Mouse (Mus musculus) MEL (cell line): Measurements from ENCODE around the gene H2afv. TPM values are rescaled to one million over a fixed set of nuclear protein-coding genes. Genes with fewer than 3 reads are reported as not detected.

Experiments used
- DNase-seq: peaks from one replicate; pipeline ENCODE4 v3.0.0; 2011; ENCODE audit warnings: low read depth, low spot score
- H3K27ac ChIP-seq: 2 replicates; pipeline ENCODE4 v1.5.1; 2012; ENCODE audit warnings: low read depth, mild to moderate bottlenecking, control low read depth, low read length, moderate library complexity; ENCODE audit not compliant: control insufficient read depth
- H3K27me3 ChIP-seq, 2 experiments: fragments of 150-350 bp in 1 of 2; sonication (generic) in 1 of 2; 2 replicates each; pipeline ENCODE4 v1.6.1; 2012; ENCODE audit warnings: low read length in 2 of 2, mild to moderate bottlenecking in 2 of 2, improper control_type of control experiment in 1 of 2, moderate library complexity in 1 of 2; ENCODE audit not compliant: insufficient read depth in 2 of 2, control insufficient read depth in 1 of 2
- H3K36me3 ChIP-seq, 2 experiments: 2 replicates each; pipeline ENCODE4 v1.6.1; 2012 to 2014; ENCODE audit warnings: low read length in 2 of 2, improper control_type of control experiment in 1 of 2, inconsistent platforms in 1 of 2, mild to moderate bottlenecking in 1 of 2; ENCODE audit not compliant: insufficient read depth in 2 of 2, control insufficient read depth in 1 of 2
- H3K4me1 ChIP-seq, 2 experiments: fragments of 150-350 bp in 1 of 2; sonication (generic) in 1 of 2; 2 replicates each; pipeline ENCODE4 v1.6.1; 2012; ENCODE audit warnings: low read length in 2 of 2, improper control_type of control experiment in 1 of 2, mild to moderate bottlenecking in 1 of 2; ENCODE audit not compliant: insufficient read depth in 2 of 2, control insufficient read depth in 1 of 2
- H3K4me3 ChIP-seq, 2 experiments: fragments of 150-350 bp in 1 of 2; sonication (generic) in 1 of 2; 2 replicates each; pipeline ENCODE4 v1.5.1; 2012; ENCODE audit warnings: low read depth in 2 of 2, low read length in 2 of 2, mild to moderate bottlenecking in 2 of 2, moderate library complexity in 2 of 2, control low read depth in 1 of 2, improper control_type of control experiment in 1 of 2; ENCODE audit not compliant: control insufficient read depth in 1 of 2, insufficient read depth in 1 of 2
- H3K79me2 ChIP-seq: 2 replicates; pipeline ENCODE4 v1.6.1; 2012; ENCODE audit warnings: mild to moderate bottlenecking, low read length, moderate library complexity; ENCODE audit not compliant: control insufficient read depth, poor library complexity, insufficient read depth
- H3K9ac ChIP-seq: 2 replicates; pipeline ENCODE4 v1.6.1; 2012; ENCODE audit warnings: low read depth, mild to moderate bottlenecking, control low read depth, low read length, moderate library complexity; ENCODE audit not compliant: control insufficient read depth, poor library complexity, severe bottlenecking
- H3K9me3 ChIP-seq: fragments of 150-350 bp; sonication (generic); replicated peaks from 2 replicates; pipeline ENCODE4 v1.6.1; 2012; ENCODE audit warnings: mild to moderate bottlenecking, low read length, improper control_type of control experiment, moderate library complexity; ENCODE audit not compliant: insufficient read depth
- CHD1 ChIP-seq: IDR thresholded peaks from 2 replicates; pipeline ENCODE4 v1.6.1; 2012; ENCODE audit warnings: low read depth, mild to moderate bottlenecking, inconsistent platforms, low read length, improper control_type of control experiment
- CTCF ChIP-seq, 3 experiments: IDR thresholded peaks in 2 of 3; conservative IDR thresholded peaks in 1 of 3; 2 replicates each; pipeline ENCODE4 v1.5.1; 2011 to 2012; ENCODE audit warnings: low read length in 3 of 3, low read depth in 2 of 3, mild to moderate bottlenecking in 2 of 3, improper control_type of control experiment in 1 of 3, inconsistent platforms in 1 of 3, mixed read lengths in 1 of 3, moderate library complexity in 1 of 3; ENCODE audit not compliant: control insufficient read depth in 1 of 3, insufficient read depth in 1 of 3, poor library complexity in 1 of 3, severe bottlenecking in 1 of 3
- EP300 ChIP-seq, 2 experiments: IDR thresholded peaks; 2 replicates each; pipeline ENCODE4 v1.6.1; 2011; ENCODE audit warnings: improper control_type of control experiment in 2 of 2, low read length in 2 of 2, low read depth in 1 of 2, mild to moderate bottlenecking in 1 of 2
- GATA1 ChIP-seq: IDR thresholded peaks from 2 replicates; pipeline ENCODE4 v1.6.1; 2011; ENCODE audit warnings: low read depth, low read length, improper control_type of control experiment
- JUND ChIP-seq: IDR thresholded peaks from 2 replicates; pipeline ENCODE4 v1.6.1; 2011; ENCODE audit warnings: low read depth, mild to moderate bottlenecking, improper control_type of control experiment, low read length
- KAT2A ChIP-seq: conservative IDR thresholded peaks from 2 replicates; pipeline ENCODE4 v1.6.1; 2012; ENCODE audit warnings: low read depth, low read length, improper control_type of control experiment, inconsistent platforms
- MAFK ChIP-seq: IDR thresholded peaks from 2 replicates; pipeline ENCODE4 v1.6.1; 2011; ENCODE audit warnings: low read depth, mild to moderate bottlenecking, low read length, improper control_type of control experiment, borderline replicate concordance
- NELFE ChIP-seq: IDR thresholded peaks from 2 replicates; pipeline ENCODE4 v1.6.1; 2011; ENCODE audit warnings: low read depth, low read length, improper control_type of control experiment
- RAD21 ChIP-seq: IDR thresholded peaks from 2 replicates; pipeline ENCODE4 v1.6.1; 2011; ENCODE audit warnings: mild to moderate bottlenecking, low read depth, low read length, improper control_type of control experiment
- RCOR1 ChIP-seq: IDR thresholded peaks from 2 replicates; pipeline ENCODE4 v1.6.1; 2012; ENCODE audit warnings: low read depth, mild to moderate bottlenecking, inconsistent platforms, low read length, improper control_type of control experiment
- SIN3A ChIP-seq: IDR thresholded peaks from 2 replicates; pipeline ENCODE4 v1.6.1; 2012; ENCODE audit warnings: low read length, improper control_type of control experiment, inconsistent platforms
- TAL1 ChIP-seq: IDR thresholded peaks from 2 replicates; pipeline ENCODE4 v1.6.1; 2012; ENCODE audit warnings: mild to moderate bottlenecking, inconsistent platforms, low read length, moderate library complexity, mixed read lengths
- TBP ChIP-seq: IDR thresholded peaks from 2 replicates; pipeline ENCODE4 v1.8.0; 2011; ENCODE audit warnings: low read depth, low read length, improper control_type of control experiment
- TCF12 ChIP-seq: IDR thresholded peaks from 2 replicates; pipeline ENCODE4 v1.6.1; 2014; ENCODE audit warnings: low read depth, mild to moderate bottlenecking, inconsistent platforms, low read length, improper control_type of control experiment, moderate library complexity
- ZMIZ1 ChIP-seq: IDR thresholded peaks from 2 replicates; pipeline ENCODE4 v1.6.1; 2012; ENCODE audit warnings: low read depth, mild to moderate bottlenecking, inconsistent platforms, low read length, improper control_type of control experiment, moderate library complexity
- polyA plus RNA-seq, 2 experiments: library from polyadenylated mRNA; stranded (reverse) in 1 of 2; unstranded in 1 of 2; fragments of >175 nt in 1 of 2; fragments of >200 nt in 1 of 2; gene quantifications; 2 replicates each; pipeline versions ENCODE4 v1.2.1 to v1.2.4; 2012; ENCODE audit warnings: low replicate concordance in 2 of 2, low read depth in 1 of 2; ENCODE audit not compliant: insufficient read length in 2 of 2, insufficient read depth in 1 of 2, missing spikeins in 1 of 2
- total RNA-seq: library from RNA; depleted of rRNA; stranded (reverse); fragments of 300-350 nt; gene quantifications from 2 replicates; pipeline ENCODE4 v1.2.3, GENCODE M21; 2012

Gene H2afv
- total and polyA plus RNA-seq, 3 experiments, result 97.2 to 159 TPM; not detected in 1

DNA sequence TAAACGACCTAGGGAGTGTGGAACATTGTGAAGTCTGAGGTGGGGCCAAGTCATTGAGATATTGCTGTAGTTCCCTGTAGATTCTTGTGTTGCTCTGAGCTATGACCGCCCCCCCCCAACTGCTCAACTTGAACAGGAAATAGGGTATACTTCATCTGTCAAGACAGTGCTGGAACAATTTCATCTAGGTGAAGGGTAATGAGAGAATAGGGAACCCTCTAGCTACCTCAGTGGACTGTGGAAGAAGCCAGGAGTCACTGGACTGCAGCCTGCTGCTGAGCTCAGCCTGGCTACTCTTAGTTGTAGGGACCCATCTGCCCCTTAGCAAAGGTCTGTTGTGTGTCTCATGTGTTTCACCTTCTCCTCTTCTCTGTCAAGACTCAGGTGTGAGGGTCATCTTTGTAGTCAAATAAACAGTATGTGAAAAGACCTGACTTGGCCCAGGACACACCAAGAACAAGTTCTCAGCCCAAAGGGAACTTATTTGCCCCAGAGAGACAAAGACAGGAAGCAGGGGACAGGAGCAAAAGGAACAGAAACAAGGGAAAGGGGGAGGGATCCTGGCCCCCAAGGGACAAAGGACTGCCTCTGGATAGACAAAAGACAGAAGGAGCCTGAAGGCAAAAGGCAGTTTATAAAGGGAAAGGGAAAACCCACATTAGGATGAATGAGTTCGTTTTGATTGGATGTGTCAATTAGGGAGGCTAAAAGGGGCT, 40.2 kb upstream of the H2afv start:
- peak; percentile 45 for DNase-seq
- Histone ChIP-seq H3K9me3 (no peaks in the 10 kb centered on the region), H3K4me1 (peaks cover 10 to 34% of the 10 kb centered on the region in 2 experiments), H3K36me3 (peaks cover 0 to 25% of the 10 kb centered on the region in 2 experiments; a peak in 2 of 4 replicates)
- TF ChIP-seq JUND (no peak), TBP (no peak), MAFK (no peak), NELFE (no peak), CTCF (IDR thresholded peaks at IDR 0.05 in 2 of 3, conservative IDR thresholded peaks at IDR 0.05 in 1 of 3; ENCODE audit: control insufficient read depth in 1 of 3, insufficient read depth in 1 of 3, low read depth in 2 of 3, low read length in 3 of 3, poor library complexity in 1 of 3, severe bottlenecking in 1 of 3) (no peak), ZMIZ1 (no peak), KAT2A (no peak)
- TF ChIP-seq, all 39 proteins: peak for 0
- Histone ChIP-seq H3K27ac (no peak overlapping the region), H3K4me3 (no peak overlapping the region), H3K27me3 (no peaks in the 10 kb centered on the region), H3K9ac (no peak overlapping the region), H3K79me2 (no peaks in the 10 kb centered on the region)

DNA sequence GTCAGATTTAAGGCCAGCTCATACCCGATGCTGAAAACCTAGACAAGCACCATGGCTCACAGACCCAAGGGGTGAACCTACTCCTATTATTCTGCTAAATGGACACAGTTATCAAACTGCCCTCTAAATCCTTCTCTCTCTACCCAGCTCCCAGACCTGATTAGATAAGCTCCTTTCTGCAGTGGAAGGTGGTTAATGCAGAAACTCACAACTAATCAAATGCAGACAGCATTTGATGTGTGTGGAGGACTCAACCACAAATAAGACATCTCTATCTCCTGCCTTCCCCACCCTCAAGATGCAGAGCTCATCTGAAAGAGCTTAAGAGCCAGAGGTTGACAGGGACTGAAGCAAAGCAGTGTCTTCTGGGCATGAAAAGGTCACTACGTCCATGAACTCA, 38.9 kb upstream of the H2afv start:
- Histone ChIP-seq H3K9ac (no peak overlapping the region), H3K27ac (no peak overlapping the region), H3K9me3 (no peaks in the 10 kb centered on the region), H3K36me3 (peaks cover 0 to 23% of the 10 kb centered on the region in 2 experiments; a peak in 2 of 4 replicates)
- DNase-seq, result peak; percentile 64
- peak; percentile 86 for TF ChIP-seq GATA1
- TF ChIP-seq RCOR1, result peak; percentile 74
- no peak for TF ChIP-seq RAD21
- no peak for TF ChIP-seq CHD1
- no peak for TF ChIP-seq MAFK
- peak; percentile 50; the same call in 1 of the 2 replicates for TF ChIP-seq TCF12
- peak; percentile 68 to 74 for TF ChIP-seq EP300 (IDR thresholded peaks at IDR 0.05; ENCODE audit: low read depth in 1 of 2, low read length in 2 of 2)
- 0 out of 2 replicates have a peak, but pooled peaks have one; percentile 29 for TF ChIP-seq SIN3A
- no peak for TF ChIP-seq ZMIZ1
- TF ChIP-seq TAL1, result peak; percentile 24; the same call in 1 of the 2 replicates
- TF ChIP-seq, all 39 proteins: peak for 6
- Histone ChIP-seq H3K27me3 (no peaks in the 10 kb centered on the region), H3K79me2 (no peaks in the 10 kb centered on the region), H3K4me3 (no peak overlapping the region), H3K4me1 (peaks cover 6 to 32% of the 10 kb centered on the region in 2 experiments)
